Mouse (Mus musculus): ENCODE data around the gene Wdr63. TPM values are rescaled to one million over a fixed set of nuclear protein-coding genes. Genes with fewer than 3 reads are reported as not detected.
"Not testable (repeated sequence)": the region's sequence is repeated elsewhere in the genome, so short reads cannot be mapped to it uniquely, and the experiment has no call there.

Gene Wdr63
- polyA plus RNA-seq, 1 experiment = not detected

DNA sequence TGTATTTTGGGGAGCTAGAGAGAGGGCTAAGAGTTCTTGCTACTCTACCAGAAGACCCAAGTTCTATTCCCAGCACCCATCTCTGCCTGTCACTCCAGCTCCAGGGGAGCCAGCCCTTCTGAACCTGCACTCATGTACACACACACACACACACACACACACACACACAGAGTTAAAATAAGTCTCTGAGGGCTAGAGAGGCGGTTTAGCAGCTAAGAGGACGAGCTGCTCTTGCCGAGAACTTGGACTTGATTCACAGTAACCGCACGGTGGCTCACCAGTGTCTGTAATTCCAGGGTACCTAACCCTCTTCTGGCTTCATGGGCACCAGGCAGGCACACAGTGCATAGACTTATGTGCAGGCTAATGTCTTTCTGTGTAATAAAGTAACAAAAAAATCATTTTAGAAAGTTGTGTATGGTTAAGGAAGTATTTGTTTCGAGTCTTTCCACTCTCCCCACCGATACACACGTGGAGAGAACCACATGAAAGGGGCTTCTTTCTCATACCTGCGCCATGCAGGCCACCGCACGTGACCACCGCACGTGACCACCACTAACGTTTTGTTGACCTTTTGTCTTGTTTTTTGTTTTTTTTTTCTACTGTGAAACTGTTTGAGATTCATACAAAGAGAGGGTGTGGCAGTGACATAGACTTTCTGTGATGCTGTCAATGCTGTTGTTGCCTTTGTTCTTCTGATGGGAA, 103.4 kb downstream of the Wdr63 start:
- Histone ChIP-seq H3K4me3 (ENCODE audit: insufficient read depth, low read length) (no peak overlapping the region), H3K4me1 (ENCODE audit: control insufficient read depth, insufficient read depth, low read length) (no peaks in the 10 kb centered on the region), H3K27ac (ENCODE audit: insufficient read depth, low read depth, low read length) (no peak overlapping the region)
- TF ChIP-seq CTCF (IDR thresholded peaks at IDR 0.05; ENCODE audit: low read depth, low read length) = no peak
- no peak for TF ChIP-seq POLR2A (IDR thresholded peaks at IDR 0.05; ENCODE audit: borderline replicate concordance, low read depth, low read length)

DNA sequence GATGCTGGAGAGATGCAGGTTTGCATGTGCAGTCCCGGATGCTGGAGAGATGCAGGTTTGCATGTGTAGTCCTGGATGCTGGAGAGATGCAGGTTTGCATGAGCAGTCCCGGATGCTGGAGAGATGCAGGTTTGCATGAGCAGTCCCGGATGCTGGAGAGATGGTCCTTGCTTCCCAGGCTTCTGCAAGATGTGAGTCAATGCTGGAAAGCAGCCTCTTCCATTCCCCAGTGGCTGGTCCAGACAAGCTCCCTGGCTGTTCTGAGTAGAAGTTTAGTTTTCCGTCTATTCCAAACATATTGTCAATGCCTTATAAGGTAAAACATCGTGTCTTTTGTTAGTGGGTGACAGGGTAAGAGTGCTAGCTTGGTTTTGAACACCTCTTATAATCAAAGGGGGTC, 111.4 kb downstream of the Wdr63 start:
- not testable (repeated sequence) for H3K4me3 ChIP-seq (ENCODE audit: insufficient read depth, low read length); H3K4me1 ChIP-seq (ENCODE audit: control insufficient read depth, insufficient read depth, low read length); H3K27ac ChIP-seq (ENCODE audit: insufficient read depth, low read depth, low read length)

DNA sequence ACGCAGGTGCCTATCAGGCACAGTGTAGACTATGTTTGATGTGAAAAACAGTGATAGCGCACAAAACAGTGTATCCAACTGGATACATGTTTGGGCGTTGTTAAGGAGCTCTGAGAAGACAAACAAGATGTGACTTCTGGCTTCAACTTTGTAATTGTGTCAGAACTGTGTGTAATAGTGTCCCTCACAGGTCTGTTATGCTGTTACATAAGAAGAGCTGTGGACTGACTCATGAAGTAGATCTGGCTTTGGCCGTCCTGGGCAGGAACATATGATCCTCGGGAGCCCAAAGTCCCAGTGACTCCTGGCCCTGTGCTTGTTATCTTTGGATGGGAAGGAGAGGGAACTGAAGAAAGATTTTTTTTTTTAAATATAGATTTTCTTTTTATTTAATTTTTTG, 112.4 kb downstream of the Wdr63 start:
- TF ChIP-seq CTCF (IDR thresholded peaks at IDR 0.05; ENCODE audit: low read depth, low read length) = no peak
- TF ChIP-seq POLR2A (IDR thresholded peaks at IDR 0.05; ENCODE audit: borderline replicate concordance, low read depth, low read length) = no peak
- no peak overlapping the region for H3K4me3 ChIP-seq (ENCODE audit: insufficient read depth, low read length)
- H3K4me1 ChIP-seq (ENCODE audit: control insufficient read depth, insufficient read depth, low read length) = no peaks in the 10 kb centered on the region
- H3K27ac ChIP-seq (ENCODE audit: insufficient read depth, low read depth, low read length) = no peak overlapping the region

GRCm38 (mm10) chr3:145993481-145994201, 114.3 kb downstream of the Wdr63 start:
- H3K27ac ChIP-seq (ENCODE audit: insufficient read depth, low read depth, low read length) = no peak overlapping the region
- TF ChIP-seq CTCF (IDR thresholded peaks at IDR 0.05; ENCODE audit: low read depth, low read length) (no peak), POLR2A (IDR thresholded peaks at IDR 0.05; ENCODE audit: borderline replicate concordance, low read depth, low read length) (no peak)

DNA sequence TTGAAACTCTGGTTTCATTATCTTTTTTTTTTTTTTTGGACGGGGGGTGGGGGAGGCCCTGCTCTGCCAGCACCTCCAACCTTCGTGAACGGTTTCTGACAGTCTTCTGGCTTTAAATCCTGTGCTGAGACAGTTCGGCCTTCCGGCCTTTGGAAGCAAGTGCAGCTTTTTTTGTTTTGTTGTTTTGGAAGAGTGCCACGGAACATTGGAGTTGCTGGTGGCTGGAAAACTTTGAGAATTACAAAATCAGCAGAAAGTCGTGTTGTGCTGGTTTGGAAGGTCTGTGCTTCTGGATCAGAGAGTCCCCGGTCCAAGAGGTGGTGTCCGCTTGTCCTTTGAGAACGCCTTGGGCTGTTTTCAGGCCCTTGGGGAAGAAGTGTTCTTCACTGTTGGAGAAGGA, 115.1 kb downstream of the Wdr63 start:
- Histone ChIP-seq H3K27ac (ENCODE audit: insufficient read depth, low read depth, low read length) (no peak overlapping the region), H3K4me3 (ENCODE audit: insufficient read depth, low read length) (no peak overlapping the region)
- TF ChIP-seq POLR2A (IDR thresholded peaks at IDR 0.05; ENCODE audit: borderline replicate concordance, low read depth, low read length) (no peak), CTCF (IDR thresholded peaks at IDR 0.05; ENCODE audit: low read depth, low read length) (no peak)

More at GRCm38 (mm10) chr3:145993481-145994201, 114.3 kb downstream of the Wdr63 start:
- H3K4me3 ChIP-seq (ENCODE audit: insufficient read depth, low read length) = no peak overlapping the region
- H3K4me1 ChIP-seq (ENCODE audit: control insufficient read depth, insufficient read depth, low read length) = no peaks in the 10 kb centered on the region

GRCm38 (mm10) chr3:145991976-145992730, 115.8 kb downstream of the Wdr63 start:
- no peaks in the 10 kb centered on the region for H3K4me1 ChIP-seq (ENCODE audit: control insufficient read depth, insufficient read depth, low read length)
- no peak overlapping the region for H3K4me3 ChIP-seq (ENCODE audit: insufficient read depth, low read length)
- TF ChIP-seq CTCF (IDR thresholded peaks at IDR 0.05; ENCODE audit: low read depth, low read length) = no peak
- TF ChIP-seq POLR2A (IDR thresholded peaks at IDR 0.05; ENCODE audit: borderline replicate concordance, low read depth, low read length) = no peak
- no peak overlapping the region for H3K27ac ChIP-seq (ENCODE audit: insufficient read depth, low read depth, low read length)

More for the DNA sequence above, 115.1 kb downstream of the Wdr63 start:
- H3K4me1 ChIP-seq (ENCODE audit: control insufficient read depth, insufficient read depth, low read length) = no peaks in the 10 kb centered on the region

DNA sequence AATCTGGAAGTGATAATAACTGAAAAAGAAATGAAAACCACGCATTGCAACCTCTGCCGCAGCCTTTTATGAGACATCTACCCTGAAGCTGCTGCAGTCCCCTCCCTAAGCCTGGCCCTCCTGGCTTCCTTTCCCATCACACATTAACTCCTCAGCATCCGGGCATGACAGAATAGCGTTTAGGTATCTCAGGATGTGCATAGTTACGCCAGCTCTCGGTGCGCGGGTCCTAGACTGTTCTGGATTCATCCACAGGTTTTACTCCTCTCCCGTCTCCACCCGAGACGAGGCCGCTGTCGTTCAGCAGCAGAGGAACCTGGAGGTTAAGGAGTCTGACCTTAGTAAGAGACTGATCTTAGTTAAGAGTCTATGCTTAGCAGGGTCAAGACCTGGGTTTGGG, 116.8 kb downstream of the Wdr63 start:
- H3K4me1 ChIP-seq (ENCODE audit: control insufficient read depth, insufficient read depth, low read length) = no peaks in the 10 kb centered on the region
- no peak overlapping the region for H3K4me3 ChIP-seq (ENCODE audit: insufficient read depth, low read length)
- H3K27ac ChIP-seq (ENCODE audit: insufficient read depth, low read depth, low read length) = no peak overlapping the region
- TF ChIP-seq POLR2A (IDR thresholded peaks at IDR 0.05; ENCODE audit: borderline replicate concordance, low read depth, low read length) (no peak), CTCF (IDR thresholded peaks at IDR 0.05; ENCODE audit: low read depth, low read length) (no peak)

Other genes with a start within 250 kb of the Wdr63 start
- 85.5 and 92.5 TPM in 2 replicates for gene Bcl10, start 185.3 kb downstream of the Wdr63 start, polyA plus RNA-seq (2012; ENCODE audit: insufficient read depth, insufficient read length, missing spikeins)
- gene 2410004B18Rik, start 170.1 kb downstream of the Wdr63 start, polyA plus RNA-seq (2012; ENCODE audit: insufficient read depth, insufficient read length, missing spikeins) = 23.2 and 24.2 TPM in 2 replicates
- 0.24 TPM in 1 of 2 replicates, not detected in the other for gene Syde2, start 120.3 kb downstream of the Wdr63 start, polyA plus RNA-seq (2012; ENCODE audit: insufficient read depth, insufficient read length, missing spikeins)
- gene Mcoln3, start 9.3 kb upstream of the Wdr63 start, polyA plus RNA-seq (2012; ENCODE audit: insufficient read depth, insufficient read length, missing spikeins) = 4.7 and 6.5 TPM in 2 replicates
- gene Mcoln2, start 41.7 kb upstream of the Wdr63 start, polyA plus RNA-seq (2012; ENCODE audit: insufficient read depth, insufficient read length, missing spikeins) = 33.5 and 35.3 TPM in 2 replicates
- not detected in 2 replicates for gene Lpar3, start 112.8 kb upstream of the Wdr63 start, polyA plus RNA-seq (2012; ENCODE audit: insufficient read depth, insufficient read length, missing spikeins)